Mouse (Mus musculus): Measurements from ENCODE around the gene Mrpl10.

Gene Mrpl10

GRCm38 (mm10) chr11:97041022-97041899, at the start of gene Mrpl10, which contains the start of gene Lrrc46:
Gene Mrpl10 (plus strand): TSS chr11:97041560.
Gene Lrrc46 (minus strand): TSS chr11:97041407.
- DNase-seq (ENCODE audit: low read depth, low spot score): peak; percentile 89

DNA sequence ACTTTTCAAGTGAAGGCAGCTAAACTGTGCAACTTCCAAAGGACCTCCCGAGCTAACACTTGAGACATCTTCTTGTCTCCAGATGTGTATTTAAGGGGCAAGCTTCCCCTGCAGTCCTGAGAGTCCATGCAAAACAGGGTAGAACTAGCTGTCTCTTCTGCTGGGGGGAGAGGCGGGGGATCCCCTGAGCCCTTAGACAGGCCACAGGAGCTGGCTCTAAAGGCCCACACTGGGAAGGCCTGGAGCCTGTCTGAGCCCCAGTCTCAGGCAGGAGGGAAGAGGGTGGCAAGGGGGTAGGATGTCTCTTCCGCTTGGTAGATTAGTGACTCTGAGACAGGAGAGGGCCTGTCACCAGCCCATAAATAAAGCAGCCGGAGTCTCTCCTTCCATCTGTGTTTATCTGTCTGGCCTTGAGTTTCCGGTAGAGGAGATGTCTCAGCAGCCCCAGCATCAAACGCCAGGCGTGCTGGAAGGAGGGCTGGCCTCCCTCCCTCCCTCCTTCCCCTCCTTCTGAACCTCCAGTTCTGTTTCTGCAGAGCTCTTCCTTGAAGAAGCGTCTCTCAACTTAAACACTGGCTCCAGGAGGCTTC, 48.5 kb upstream of the Mrpl10 start:
- DNase-seq (ENCODE audit: low read depth, low spot score): no peak

GRCm38 (mm10) chr11:96995031-96995430, 46.3 kb upstream of the Mrpl10 start:
- peak; percentile 79 for DNase-seq (ENCODE audit: low read depth, low spot score)

DNA sequence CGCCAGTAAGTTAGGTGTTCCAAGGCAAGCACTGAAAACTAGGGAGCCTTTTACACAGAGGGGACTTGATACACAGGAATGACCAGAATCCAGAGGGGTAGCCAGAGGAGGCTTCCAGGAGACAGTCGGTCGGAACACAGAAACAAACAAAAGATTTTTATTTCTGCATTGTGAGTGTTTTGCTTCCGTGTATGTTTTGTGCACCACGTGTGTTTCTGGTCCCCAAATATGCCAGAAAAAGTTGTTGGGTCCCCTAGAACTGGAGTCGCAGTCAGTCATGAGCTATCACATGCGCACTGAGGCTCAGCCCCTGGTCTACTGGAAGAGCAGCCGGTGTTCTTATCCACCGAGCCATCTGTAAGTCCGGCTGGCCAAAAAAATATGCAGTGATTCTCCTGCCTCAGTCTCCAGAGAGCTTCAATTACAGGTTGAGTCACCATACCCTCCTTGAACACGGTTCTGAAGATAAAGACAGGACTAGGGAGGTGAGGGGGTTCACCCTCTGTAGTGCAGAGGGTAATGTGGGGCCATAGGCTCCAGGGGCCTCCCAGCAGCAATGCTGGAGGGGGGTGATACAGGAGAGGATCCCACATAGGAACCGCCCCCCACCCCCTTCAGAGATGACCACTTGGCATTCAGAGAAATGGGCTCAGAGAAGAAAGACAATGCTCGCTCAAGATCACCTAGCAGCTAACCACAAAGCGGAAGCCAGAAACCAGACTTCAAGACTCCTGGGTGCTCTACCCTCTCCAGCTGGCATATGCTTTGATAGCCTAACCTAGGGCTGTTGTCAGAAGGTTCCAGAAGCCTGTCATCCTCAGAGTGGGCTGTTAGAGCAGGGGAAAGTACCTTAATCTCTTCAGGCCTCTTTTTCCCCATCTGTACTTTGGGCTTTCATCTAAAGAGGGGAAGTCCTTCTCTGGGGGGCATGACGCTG, 45.3 kb upstream of the Mrpl10 start:
- no peak for DNase-seq (ENCODE audit: low read depth, low spot score)

- no peak for DNase-seq (ENCODE audit: low read depth, low spot score)
Measured at GRCm38 (mm10) chr11:96996773-96997379, 44.5 kb upstream of the Mrpl10 start.

DNA sequence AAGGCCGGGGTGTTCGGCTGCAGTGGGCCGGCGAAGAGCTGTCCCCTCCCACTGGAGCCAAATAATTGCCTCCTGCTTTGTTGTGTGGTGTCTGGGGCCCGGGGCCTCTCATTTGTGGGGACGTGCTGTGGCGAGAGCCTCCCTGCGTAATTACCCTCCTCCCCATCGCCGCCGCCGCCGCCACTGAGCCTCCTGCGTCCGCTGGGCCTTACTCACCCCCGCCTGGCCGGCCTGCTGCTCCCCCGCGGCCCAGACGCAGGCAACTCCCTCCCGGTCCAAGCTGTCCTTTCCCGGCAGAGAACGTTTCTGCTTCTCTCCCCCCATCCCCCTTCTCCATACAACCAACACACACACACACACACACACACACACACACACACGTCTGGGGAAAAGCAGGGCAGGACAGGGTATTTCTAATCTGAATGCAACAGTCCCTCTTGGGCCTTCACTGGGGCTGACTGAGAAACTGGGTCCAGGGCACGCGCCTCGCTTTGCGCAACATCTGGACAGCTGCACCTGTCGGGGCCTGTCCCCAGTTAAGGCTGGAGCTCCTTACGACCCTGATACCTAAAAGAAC, 43.9 kb upstream of the Mrpl10 start:
- DNase-seq (ENCODE audit: low read depth, low spot score): no peak

DNA sequence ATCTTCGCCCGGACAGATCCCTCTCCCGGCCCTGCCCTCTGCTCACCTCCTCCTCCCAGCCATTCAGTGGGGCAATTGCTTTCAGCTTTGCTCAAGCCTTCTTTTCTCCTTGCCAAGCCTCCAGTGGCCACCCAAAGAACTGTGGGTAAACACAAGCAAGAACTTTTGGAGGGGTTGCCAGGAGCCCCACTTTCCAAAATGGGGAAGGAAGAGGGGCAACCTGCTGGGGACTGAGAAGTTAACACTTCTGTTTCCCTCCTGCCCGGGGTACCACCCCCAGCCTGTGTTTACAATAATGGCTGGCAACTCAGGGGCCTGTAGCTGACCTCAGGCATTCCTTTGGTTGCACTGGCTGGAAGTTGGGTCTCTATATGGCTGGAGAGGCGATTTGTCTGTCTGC, 38.2 kb upstream of the Mrpl10 start:
- no peak for DNase-seq (ENCODE audit: low read depth, low spot score)

DNA sequence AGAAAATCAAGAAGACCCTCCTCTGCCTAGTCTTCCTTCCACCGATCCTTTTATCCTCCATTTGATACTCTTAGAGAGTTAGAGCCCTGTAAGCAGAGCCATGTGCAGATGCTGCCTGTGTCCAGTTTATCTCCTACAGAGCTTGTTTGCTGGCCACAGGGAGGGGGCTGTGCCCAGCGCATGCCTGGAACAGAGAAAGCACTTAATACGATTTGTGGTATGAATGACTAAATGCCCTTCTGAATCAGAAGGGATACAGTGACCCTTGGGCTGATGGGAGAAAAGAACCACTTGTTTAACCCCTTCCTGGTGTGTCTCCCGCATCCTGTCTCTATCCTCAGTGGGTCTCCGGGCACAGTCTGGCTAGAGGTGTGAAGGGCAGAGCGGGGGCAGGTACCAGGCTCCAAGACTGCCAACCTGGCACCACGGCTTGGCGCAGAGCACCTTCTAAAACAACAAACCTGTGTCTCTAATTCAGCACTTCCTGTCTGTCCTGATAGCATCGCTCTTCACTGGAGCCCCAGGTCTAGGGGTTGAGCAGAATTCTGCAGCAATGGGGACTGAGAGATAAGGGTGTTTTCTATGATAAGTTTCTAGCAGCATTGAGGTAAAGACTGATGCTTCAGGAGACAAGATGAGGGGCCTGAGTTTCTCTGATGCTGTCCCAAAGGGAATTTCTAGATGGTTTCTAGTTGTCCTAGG, 34.1 kb upstream of the Mrpl10 start:
- peak; percentile 78 for DNase-seq (ENCODE audit: low read depth, low spot score)

GRCm38 (mm10) chr11:97009198-97009790, 32.1 kb upstream of the Mrpl10 start:
- no peak for DNase-seq (ENCODE audit: low read depth, low spot score)

DNA sequence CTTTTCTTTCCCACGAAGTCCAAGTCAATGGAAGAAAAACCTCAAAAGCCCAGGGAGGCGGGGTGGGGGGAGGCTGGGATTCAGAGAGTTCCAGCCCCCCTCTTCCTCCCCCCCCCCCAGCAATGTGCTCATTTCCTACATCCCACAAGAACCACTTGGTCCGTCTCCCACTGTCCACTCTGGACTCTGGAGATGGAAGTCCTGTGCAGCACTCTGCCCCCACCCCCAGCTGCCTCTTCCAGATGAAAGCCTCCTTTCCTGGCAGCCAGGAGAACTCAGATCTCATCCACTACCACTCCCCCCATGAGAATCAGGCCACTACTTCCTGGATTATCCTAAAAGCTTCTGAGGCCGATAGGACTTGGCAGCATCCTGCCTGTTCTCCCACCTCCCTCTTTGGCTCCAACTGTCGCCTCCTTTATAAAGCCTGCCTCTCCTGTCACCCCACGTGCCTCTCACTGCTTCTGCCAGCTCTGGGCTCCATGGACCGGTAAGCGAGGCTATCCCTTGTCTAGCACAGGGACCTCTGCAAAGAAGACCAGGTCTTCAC, 28.2 kb upstream of the Mrpl10 start, which contains the start of gene Sp6:
Sp6 (plus strand) TSS at position 274 of the 550 bp plus-strand sequence.
- no peak for DNase-seq (ENCODE audit: low read depth, low spot score)

- DNase-seq (ENCODE audit: low read depth, low spot score): no peak
Measured at GRCm38 (mm10) chr11:97017696-97018582, 23.4 kb upstream of the Mrpl10 start.

GRCm38 (mm10) chr11:97018583-97019344, 22.6 kb upstream of the Mrpl10 start:
- DNase-seq (ENCODE audit: low read depth, low spot score): no peak

GRCm38 (mm10) chr11:97019345-97019708, 22.0 kb upstream of the Mrpl10 start:
- no peak for DNase-seq (ENCODE audit: low read depth, low spot score)

GRCm38 (mm10) chr11:97021121-97021765, 20.1 kb upstream of the Mrpl10 start:
- DNase-seq (ENCODE audit: low read depth, low spot score): no peak

DNA sequence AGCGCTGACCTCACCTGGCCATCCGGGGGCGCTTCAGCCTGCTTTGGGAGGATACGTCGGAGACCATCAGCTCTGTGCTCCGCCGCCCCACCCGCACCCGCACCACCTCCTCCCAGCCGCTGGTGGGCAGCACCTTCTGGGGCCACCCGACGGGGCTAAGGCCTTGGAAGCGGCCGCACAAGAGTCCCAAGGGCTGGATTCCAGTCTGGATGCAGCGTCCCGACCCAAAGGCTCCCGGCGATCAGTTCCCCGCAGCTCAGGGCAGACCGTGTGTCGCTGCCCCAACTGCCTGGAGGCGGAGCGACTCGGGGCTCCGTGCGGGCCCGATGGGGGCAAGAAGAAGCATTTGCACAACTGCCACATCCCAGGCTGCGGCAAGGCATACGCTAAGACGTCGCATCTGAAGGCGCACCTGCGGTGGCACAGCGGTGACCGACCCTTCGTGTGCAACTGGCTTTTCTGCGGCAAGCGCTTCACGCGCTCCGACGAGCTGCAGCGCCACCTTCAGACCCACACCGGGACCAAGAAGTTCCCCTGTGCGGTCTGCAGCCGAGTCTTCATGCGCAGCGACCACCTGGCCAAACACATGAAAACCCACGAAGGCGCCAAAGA, 19.4 kb upstream of the Mrpl10 start:
- DNase-seq (ENCODE audit: low read depth, low spot score): no peak

DNA sequence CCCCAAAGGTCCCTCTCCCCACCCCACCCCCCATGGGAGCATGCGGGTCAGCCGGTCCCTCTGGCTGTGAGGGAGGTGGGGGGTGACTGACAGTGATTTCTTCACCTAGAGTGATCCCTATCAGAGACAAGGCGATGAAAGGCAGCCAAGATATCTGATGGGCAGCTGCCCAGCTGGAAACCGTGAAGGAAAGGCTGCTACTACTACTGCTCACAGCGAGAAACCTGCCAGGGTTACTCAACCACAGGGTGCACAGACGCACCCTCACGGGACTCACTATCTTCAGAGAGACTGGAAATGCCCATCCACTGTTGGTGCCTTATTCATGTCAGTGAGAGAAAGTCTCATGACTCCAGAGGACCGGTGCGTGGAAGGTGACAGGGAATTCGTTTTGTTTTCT, 16.4 kb upstream of the Mrpl10 start:
- DNase-seq (ENCODE audit: low read depth, low spot score): peak; percentile 64

- DNase-seq (ENCODE audit: low read depth, low spot score): peak; percentile 92
Measured at GRCm38 (mm10) chr11:97025721-97026344, 15.5 kb upstream of the Mrpl10 start.
